Mouse (Mus musculus) bone marrow, adult 2 months (tissue): ENCODE data around the gene Pias4.

ENCODE experiments used
- CTCF ChIP-seq: fragments of 200-500 bp; IDR thresholded peaks from 2 replicates; pipeline ENCODE4 v1.5.1; 2011; ENCODE audit warnings: low read length, control low read depth; ENCODE audit not compliant: control insufficient read depth, insufficient read depth
- POLR2A ChIP-seq: fragments of 200-500 bp; IDR thresholded peaks from 2 replicates; pipeline ENCODE4 v1.6.1; 2011; ENCODE audit warnings: low read depth, mild to moderate bottlenecking, control low read depth, low read length, borderline replicate concordance; ENCODE audit not compliant: control insufficient read depth

DNA sequence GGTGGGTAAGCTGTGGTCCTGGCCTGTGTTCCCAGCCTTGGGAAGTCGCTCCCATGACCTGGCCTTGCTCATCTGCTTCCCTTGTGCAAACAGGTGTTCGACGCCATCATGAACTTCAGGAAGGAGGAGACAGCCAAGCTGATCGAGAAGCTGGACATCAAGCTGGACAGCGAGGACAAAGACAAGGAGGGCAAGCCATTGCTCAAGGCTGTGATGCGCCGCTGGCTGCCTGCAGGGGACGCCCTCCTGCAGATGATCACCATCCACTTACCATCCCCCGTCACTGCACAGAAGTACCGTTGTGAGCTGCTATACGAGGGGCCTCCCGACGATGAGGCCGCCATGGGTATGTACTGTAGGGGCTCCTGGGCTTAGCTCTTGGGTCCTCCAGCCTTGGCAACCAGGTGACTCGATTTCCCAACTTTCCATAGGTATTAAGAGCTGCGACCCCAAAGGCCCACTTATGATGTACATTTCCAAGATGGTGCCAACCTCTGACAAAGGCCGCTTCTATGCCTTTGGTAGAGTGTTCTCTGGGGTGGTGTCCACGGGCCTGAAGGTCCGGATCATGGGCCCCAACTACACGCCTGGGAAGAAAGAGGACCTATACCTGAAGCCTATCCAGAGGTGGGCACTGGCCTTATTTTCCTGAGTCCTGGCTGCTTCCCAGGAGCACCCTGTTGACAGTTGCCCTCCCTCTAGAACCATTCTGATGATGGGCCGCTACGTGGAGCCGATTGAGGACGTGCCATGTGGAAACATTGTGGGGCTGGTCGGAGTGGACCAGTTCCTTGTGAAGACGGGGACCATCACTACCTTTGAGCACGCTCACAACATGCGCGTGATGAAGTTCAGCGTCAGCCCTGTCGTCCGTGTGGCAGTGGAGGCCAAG lies 12.0 kb upstream of the Pias4 start:
- 0 out of 2 replicates have a peak, but pooled peaks have one; percentile 5 for TF ChIP-seq POLR2A
- TF ChIP-seq CTCF, result no peak
